Mouse (Mus musculus) E14TG2a.4 (cell line): ENCODE results near the gene Nsun5.

Source experiments
- CTCF ChIP-seq: conservative IDR thresholded peaks from 2 replicates; pipeline ENCODE4 v1.5.1; 2014; ENCODE audit warnings: low read length
- NANOG ChIP-seq: IDR thresholded peaks from 2 replicates; pipeline ENCODE4 v1.6.1; 2014; ENCODE audit warnings: borderline replicate concordance, low read length, mixed read lengths
- POU5F1 ChIP-seq: IDR thresholded peaks from 2 replicates; pipeline ENCODE4 v1.6.1; 2014; ENCODE audit warnings: low read length, borderline replicate concordance

GRCm38 (mm10) chr5:135345989-135346388 is 23.8 kb upstream of the Nsun5 start:
- TF ChIP-seq CTCF = no peak
- TF ChIP-seq NANOG = no peak
- no peak for TF ChIP-seq POU5F1
